Mouse (Mus musculus) thymus, postnatal 36 days (tissue): ENCODE results near the gene Psmg3.

Experiments used
- DNase-seq, 2 experiments: peaks; one replicate each; pipeline ENCODE4 v3.0.0; 2022; ENCODE audit warnings: mixed read lengths in 2 of 2

Psmg3 gene

DNA sequence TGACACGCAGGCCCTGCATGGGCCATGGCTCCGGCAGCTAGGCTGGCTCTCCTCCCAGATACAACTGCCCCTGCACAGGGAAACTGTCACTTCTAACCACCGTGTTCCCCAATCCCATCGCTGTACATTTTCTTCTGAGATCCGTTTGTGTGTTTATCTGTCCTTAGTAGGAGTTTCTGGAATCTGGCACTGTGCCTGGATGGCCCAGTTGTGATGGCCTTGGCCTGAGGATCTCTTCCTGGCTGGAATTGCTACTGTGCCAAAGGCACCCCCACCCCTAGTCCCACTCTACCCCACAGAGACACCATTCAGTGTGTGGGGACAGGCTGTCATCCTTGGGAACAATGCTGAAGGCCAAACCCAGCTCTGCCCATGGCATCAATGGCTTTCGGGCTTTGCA, 10.7 kb downstream of the Psmg3 start:
- DNase-seq = no peak

DNA sequence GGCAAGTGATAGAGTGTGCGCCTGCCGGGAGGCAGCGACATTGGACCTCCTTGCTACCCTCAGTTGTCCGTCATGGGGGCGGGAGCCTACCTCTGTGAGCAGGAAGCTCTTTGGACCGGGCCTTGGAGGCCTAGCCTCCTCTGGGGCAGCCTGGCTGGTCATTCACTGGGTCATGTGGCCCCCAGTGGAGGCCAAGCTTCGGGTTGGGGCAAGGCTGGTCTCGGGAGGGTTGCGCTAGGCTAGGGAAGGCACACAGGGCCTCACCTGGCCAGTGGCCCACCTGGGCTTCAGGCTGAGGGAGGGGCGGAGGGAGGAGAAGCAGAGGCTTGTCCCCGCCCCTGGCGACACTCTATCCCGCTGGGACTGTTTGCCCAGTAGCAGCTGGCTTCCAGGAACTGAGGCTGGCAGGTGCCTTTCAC, 12.7 kb downstream of the Psmg3 start:
- DNase-seq = no peak

DNA sequence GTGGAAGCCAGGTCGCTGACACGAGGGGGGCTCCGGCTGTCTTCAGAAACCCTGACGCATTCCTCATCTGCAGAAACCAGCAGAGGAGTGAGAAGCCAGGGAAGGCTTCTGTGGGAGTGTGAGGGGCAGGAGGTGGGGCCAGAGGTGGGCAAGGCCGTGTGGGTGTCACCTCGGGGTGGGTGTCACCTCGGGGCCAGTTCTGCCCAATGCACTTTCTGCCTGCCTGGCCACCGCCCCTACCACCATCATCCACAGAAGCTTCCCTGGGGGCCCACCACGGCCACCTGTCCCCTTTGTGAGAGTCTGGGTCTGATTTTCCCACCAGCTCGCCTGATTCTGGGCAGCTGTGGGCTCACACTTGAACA, 13.6 kb downstream of the Psmg3 start:
- DNase-seq = no peak

DNA sequence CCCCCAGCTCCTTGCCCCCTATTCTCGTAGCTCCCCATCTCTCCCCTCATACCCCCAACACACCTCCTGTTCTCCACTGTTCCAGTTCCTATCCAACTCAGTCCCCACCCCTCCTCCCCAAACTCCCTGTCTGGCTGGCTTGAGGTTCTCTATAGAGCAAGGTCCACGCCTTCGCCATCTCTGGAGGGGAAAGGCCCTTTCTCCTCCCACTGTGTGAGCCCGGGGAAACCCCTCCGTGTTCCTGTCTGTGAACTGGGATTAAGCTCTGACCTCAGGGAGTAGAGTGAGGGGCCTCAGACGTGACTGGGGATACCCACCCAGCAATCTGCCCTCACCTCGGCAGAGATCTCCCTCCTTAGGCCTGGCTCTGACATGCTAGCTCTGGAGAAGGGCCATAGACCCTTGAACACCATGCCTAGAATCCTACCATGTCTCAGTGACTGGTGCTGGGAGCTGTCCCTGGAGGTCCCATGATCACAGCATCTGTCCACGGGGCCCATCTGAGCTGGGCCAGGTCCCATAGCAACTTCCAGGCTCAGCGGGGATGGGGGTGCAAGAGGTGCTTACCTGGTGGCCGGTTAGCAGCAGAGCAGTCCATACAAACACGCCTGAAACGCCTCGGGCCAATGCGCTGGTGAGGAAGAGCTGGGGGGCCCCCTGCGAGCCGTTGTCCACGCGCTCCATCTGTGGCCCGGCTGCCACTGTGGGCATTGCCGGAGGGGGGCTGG, 14.1 kb downstream of the Psmg3 start:
- no peak for DNase-seq

DNA sequence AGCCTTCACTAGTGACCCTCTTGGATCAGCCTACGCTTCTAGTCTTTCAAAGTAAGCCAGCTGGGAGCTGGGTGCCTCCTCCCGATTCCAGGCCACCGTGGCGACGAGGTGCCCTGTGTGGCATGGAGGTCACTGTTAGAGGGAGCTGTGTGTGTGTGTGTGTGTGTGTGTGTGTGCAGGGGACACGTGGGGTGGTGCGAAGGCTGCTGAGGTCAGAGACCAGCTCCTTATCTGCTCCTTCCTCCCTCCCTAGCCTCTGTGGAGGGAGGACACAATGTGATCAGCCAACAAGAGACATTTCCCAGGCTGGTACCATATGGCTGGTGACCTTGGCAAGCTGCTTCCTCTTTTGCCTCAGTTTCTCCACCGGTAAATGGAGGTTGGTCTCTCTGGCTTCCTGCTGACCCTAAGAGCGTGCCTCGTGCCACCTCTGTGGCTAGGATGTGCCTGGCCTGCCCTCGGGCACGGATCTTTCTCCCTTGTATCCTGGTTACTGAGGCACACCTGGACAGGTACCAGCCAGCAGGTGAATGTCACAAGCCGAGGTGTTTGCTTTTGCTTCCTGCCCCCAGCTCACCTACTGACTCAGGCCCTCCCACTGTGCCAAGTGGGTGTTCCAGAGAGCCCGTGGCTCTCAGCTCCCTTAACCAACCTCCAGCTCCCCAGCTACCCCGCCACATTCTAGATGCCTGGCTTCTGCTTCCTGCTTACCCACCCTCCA, 14.8 kb downstream of the Psmg3 start:
- no peak for DNase-seq

DNA sequence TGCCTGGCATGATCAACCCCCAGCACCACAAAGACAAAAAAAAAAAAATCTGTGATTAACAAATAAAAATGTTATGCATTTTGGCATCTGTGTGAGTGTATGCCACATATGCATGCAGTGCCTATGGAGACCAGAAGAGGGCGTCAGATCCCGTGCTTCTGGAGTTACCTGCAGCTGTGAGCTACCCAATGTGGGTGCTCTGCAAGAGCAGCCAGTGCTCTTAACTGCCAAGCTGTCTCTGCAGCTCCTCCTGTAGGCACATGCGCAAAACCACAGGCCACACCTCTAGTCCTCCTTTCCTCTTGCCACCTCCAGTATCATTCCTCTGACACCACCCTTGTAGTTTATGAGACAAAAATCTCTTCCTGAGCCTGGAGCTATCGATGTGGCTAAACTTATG, 17.3 kb downstream of the Psmg3 start:
- no peak for DNase-seq

DNA sequence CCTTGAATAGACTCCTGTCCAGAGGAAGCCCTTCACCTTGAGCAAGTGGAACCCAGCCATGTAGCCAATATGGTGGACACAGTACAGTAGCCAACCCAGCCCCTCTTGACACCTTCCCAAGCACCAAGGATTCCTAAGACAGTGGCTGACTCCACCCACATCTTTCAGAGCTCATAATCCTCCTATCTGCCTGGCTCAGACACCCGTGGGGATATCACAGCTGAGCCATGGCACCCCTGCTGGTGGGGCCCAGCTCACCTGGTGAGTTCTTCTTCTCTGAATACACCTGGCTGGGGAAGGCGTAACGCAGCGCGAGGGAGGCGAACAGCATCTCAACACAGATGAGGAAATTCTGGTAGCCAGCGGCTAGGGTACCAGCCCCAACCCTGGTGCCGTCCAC, 20.8 kb downstream of the Psmg3 start:
- no peak for DNase-seq

DNA sequence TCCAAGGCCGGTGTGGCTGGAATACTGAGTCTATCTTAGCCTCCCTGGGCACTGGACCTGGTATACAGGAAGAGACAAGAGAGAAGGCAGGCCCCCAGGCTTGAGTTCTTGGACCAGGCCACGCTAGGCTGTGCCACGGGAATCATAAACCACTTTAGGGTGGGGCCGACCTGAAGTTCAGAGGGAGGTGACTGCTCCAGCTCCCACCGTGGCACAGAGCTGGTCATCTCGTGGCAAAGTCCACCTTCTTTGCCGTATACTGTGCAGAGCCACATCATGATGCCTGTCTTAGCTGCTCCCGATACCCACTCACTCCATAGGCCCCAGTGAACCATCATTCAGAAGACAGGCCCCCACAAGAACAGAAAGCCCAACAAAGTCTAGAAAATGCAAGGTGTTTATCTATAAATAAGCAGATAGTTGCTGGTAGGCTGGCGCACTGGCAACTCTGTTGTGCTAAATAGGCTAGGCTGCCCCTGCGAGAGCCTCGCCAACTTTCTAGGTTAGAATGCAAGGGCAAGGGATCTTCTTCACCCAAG, 22.0 kb downstream of the Psmg3 start:
- DNase-seq = no peak

DNA sequence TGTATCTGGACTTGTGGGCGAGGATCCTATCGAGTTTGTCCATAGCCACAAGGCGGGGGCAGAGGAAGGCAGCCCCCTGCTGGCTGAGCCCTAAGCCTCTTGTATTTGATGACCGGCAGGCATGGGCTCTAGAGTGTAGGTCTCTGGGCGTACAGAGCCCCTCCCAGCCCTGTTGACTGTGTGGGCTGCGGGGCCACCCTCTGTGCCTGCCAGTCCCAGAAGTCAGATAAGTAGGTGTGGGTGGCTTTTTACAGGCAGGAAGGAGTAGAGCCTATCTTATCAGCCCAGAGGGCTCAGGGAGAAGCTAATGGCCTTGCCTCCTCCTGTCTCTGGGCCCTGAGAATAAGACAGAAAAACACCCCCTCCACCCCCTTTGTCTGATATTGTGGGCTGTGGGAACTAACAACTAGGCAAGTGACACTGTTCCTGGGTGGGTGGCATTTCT, 22.6 kb downstream of the Psmg3 start:
- DNase-seq = no peak

DNA sequence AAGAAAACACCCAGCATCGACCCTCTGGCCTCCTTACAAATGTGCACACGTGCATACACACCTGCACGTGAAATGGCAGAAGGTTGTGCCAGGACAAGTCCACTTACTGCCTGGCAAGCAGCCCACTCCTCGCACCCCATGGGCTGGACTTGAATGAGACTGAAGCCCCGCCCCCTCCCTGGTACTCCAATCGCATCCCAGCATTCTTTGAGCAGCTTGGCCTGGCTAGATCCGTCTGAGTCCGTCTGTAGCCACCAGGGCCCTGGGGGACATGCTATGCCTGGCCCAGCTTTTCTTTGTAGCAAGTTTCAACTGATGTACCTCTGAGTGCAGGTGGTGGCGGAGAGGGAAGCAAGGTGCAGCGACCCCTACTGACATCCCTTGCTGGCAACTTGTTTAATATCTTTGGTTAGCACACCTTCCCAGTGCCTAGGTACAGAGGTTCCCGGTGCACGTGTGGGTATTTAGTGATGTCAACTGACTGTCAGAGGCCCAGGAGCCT, 23.0 kb downstream of the Psmg3 start:
- peak in 1 of 2 experiments; percentile 50 for DNase-seq

DNA sequence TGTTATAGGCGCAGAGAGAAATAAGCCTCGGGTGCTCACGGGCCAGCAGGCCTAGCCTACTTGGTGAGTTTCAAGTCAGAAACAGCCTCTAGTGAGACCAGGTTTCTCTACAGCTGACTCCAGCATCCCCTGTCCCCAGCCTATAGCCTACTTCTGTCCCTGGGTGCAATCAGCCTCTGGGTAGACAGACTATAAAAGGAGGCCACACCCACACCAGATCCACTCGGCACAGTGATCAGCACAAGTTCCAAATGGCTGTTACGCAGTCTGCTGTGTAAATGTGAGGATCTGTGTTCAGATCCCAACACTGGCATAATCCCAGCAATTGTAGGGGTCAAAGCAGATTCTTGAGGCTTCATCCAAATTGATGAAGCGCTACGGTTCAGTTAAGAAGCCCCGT, 23.5 kb downstream of the Psmg3 start:
- no peak for DNase-seq

DNA sequence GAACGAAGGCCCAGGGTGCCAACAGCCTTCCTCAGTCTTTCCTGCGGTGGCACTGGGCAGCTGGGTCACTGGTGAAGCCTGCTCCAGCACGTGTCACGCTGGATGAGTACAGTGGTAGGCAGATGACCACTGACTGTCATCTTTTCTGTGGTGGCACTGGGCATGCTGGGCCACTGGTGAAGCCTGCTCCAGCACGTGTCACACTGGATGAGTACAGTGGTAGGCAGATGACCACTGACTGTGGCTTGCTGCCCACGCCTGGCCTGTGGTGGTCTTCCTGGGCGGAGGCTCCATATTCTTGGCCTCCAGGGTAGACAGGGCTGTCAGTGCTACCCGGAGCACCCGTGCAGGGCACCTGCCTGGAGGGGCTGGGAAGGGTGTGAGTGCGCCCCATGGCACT, 24.8 kb downstream of the Psmg3 start:
- DNase-seq = no peak

DNA sequence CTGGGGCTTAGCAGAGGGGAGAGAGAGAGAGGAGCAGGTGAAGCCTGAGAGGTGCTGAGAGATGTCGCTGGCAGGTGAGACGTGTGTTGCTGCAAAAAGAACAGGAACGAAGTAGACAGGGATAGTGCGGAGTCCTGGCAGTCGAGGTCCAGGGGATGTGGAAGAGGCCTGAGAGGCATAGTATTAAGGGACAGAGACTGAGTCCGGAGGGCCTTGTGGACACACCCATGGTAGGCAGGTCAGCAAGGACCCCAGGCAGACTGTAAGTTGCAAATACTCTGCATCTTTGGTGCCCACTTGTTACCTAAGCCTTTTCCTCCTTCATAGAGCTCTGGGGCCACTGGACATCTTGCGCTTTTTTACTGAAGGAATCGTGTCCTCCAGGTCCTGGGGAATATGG, 25.5 kb downstream of the Psmg3 start:
- no peak for DNase-seq

DNA sequence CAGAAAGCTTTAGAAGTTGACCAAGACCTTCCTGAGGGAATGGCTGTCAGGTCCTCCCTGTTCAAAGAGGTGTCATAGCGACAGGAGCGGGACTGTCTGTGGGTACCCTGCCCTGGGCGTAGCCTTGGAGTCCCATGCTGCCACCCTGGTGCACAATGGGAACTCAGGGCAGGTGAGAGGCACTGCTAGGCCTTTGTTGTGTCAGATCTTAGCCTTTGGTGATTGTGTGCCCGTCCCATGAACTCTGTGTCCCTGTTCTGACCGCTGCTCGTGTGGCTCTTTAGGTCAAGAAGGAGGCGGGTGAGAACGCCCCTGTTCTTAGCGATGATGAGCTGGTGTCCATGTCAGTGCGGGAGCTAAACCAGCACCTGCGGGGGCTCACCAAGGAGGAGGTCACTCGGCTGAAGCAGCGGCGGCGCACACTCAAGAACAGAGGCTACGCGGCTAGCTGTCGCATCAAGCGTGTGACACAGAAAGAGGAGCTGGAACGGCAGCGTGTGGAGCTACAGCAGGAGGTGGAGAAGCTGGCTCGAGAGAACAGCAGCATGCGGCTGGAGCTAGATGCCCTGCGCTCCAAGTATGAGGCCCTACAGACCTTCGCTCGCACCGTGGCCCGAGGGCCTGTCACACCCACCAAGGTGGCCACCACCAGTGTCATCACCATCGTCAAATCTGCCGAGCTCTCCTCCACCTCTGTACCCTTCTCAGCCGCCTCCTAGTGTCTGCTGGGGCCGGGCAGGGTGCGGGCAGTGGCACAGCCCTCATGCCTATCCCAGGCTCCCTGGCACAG, 26.7 kb downstream of the Psmg3 start:
- no peak for DNase-seq

DNA sequence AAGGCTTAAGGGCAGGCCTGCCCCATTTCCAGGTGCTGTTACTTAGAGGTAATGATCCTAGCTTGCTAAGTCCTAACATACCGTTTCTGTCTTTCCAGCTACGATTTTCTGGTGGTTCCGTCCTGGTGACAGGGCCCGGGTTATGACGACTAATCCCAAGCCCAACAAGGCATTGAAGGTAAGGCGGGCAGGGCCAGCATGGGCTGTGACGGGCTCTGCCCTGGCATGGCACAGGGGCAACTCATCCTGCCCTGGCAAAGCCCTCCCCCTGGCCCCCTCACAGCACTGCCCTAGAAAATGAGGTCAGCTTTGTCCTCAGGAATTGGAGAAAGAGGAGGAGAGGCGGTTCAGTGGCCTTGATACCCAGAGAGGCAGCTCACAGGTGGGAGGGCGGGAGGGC, 27.6 kb downstream of the Psmg3 start:
- DNase-seq = no peak

DNA sequence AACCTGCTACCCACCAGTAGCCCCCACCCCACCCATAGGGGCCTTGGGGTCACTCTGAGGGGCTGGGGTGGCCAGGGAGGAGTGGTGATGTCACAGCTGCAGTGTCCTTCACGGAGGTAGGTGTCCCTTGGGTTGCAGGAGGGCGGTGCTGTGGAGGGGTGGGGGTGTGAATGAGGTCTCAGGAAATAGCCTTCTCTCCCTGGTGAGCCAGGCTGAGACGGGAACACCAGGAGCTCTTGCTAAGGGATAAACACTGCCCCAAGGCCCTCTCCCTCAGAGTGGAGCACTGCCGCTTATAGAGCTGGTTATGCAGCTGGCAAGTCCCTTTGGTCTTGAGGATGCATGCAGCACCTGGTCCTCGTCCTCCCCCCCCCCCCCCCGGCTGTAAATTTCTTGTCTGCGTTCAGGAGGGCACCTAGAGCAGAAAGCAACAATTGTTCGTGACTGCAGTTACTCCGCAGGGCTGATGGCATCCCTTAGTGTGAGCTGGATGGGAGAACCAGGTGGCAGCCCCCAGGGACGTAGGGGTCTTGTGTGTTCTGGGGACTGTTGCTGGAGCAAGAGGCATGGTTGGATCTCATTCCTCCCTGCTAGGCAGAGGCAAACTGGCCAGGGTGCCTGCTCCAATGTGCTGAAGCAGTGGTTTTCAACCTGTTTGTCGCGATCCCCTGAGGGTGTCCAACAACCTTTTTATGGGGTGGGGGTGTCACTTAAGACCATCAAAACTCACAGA, 28.4 kb downstream of the Psmg3 start:
- DNase-seq = no peak

DNA sequence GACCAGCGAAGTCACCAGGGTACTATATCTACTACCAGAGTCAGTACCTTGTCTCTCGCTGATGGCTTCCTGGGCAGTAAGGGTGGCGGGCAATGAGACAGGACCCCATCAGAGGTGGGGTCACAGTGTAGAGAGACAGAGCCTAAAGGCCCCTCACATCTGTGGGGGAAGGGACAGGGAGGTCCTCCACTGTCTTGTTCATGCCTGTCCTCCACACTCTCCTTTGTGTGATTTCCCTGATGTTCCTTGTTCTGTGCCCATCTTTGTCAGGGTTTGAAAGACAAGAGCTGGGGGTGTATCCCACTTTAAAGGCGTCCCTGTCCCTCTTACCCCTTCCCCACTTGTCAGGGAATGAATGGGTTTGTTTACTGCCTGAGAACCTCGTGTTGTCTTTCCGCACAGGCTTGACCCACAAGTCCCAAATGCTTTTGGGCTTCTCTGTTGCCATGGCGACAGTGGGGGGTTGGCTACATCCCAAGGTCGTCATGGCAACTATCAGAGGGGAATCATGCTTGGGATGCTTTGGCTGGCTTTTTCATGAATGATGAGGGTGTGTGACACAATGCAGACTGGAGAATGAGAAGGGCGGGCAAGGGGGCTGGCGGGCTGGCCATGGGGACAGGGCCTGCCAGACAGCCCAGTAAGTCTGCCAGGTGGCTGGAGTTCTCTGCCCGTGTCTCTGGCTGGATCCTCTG, 29.1 kb downstream of the Psmg3 start:
- DNase-seq = no peak

DNA sequence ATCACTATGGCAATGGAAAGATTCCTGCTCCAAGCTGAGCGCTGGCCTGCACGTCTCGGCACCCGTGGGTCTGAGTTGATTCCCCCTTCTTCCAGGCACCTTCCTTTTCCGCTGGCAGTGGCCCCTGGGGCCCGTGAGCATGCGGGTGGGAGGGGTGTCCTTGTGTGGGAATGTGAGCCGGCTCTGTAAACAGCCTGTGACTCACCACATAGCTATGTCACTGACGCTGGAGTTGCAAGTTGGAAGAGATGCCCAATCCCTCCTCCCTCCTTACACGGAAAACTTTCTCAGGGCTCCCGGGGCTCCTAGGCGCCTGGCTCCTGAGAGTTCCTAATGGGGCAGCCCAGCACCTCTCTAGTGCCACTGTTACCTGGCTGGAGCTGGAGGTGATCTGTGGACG, 29.8 kb downstream of the Psmg3 start:
- DNase-seq = no peak

DNA sequence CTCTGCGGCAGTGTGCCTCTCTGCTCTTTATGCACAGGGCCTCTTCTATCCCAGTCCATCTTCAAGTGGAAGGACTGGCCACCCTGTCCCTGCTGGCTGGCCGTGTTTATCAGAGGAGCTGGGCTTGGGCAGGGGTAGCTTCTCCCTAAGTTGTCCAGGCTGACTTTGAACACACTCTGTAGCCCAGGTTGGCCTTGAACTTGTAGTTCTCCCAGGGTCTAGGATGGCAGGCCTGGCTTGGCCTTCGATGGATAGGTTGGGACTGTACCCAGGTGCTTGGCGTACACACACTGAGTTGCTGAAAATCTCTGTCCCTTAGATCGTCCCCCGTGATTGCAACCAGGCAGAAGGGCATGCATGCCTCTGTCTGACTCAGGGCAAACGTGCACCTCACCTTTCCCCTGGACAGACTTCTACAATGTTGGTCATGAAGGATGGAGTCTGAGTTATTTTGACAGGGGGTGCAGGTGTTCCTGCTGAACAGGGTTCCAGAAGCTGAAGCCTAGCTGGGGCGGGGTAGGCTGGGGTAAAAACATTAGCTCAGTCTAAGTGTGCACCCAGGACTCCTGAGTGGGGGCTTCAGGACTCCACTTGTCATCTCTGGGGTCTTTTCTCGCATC, 30.6 kb downstream of the Psmg3 start:
- no peak for DNase-seq

DNA sequence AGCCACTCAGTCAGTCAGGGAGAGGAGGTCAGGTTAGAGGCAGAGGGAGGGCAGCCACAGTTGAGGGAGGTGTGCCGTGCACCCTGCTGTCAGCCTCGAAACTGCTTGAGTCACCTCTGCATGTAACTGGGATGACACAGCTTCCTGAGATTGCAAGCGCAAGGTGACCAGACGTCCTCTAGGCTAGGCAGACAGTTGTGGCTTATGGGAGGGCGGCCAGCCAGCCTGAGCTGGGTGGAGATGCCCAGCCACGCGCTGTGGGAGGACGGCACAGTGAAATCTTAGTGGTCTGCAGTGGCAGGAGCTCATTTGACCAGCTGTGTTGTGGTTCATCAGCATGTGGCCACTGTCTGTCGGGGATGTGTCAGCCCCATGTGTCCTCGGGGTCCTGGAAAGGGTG, 31.7 kb downstream of the Psmg3 start:
- DNase-seq = no peak

DNA sequence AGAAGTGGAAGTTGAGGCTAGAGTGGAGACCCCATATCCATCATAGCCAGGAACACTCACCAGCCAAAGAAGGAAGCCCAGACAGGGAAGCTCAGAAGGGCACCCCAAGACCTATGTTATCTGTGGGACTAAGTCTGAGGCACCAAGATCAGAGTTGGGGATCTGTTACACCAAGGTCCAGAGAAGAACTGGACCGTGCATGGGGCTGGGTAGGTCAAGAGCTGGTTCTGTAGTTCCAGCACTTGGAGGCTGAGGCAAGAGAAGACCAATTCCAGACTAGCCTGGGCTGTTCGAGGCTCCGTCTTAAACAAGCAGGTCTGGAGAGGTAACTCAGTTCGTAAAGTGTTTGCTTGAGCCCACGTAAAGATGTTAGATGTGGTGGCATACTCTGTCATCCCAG, 32.5 kb downstream of the Psmg3 start:
- DNase-seq = no peak
